Mouse (Mus musculus) hindbrain, embryonic 13.5 days (tissue): Measurements from ENCODE around the gene Msh3. TPM values are rescaled to one million over a fixed set of nuclear protein-coding genes. Genes with fewer than 3 reads are reported as not detected.
"Not testable (repeated sequence)": the region's sequence is repeated elsewhere in the genome, so short reads cannot be mapped to it uniquely, and the experiment has no call there.

ENCODE experiments used
- ATAC-seq: fragments of 200-750 bp; cut with Nextera tagmentation; 2 replicates; pipeline ENCODE4 v1.8.0; 2017; ENCODE audit warnings: moderate TSS enrichment; ENCODE audit not compliant: low FRiP score
- H3K27ac ChIP-seq: fragments of 300-500 bp; sonication (generic); 2 replicates; pipeline ENCODE4 v1.5.1; 2015; ENCODE audit warnings: inconsistent platforms, mild to moderate bottlenecking, moderate library complexity
- H3K27me3 ChIP-seq: fragments of 300-500 bp; sonication (generic); 2 replicates; pipeline ENCODE4 v1.6.1; 2015; ENCODE audit warnings: mild to moderate bottlenecking, inconsistent platforms
- H3K36me3 ChIP-seq: fragments of 300-500 bp; sonication (generic); 2 replicates; pipeline ENCODE4 v1.6.1; 2015; ENCODE audit warnings: mild to moderate bottlenecking, inconsistent platforms
- H3K4me1 ChIP-seq: fragments of 300-500 bp; sonication (generic); replicated peaks from 2 replicates; pipeline ENCODE4 v1.6.1; 2015; ENCODE audit warnings: inconsistent platforms
- H3K4me2 ChIP-seq: fragments of 300-500 bp; sonication (generic); 2 replicates; pipeline ENCODE4 v1.6.1; 2015; ENCODE audit warnings: inconsistent platforms, mild to moderate bottlenecking, moderate library complexity
- H3K4me3 ChIP-seq: fragments of 300-500 bp; sonication (generic); 2 replicates; pipeline ENCODE4 v1.5.1; 2015; ENCODE audit warnings: mild to moderate bottlenecking, inconsistent platforms
- H3K9ac ChIP-seq: fragments of 300-500 bp; sonication (generic); 2 replicates; pipeline ENCODE4 v1.6.1; 2015; ENCODE audit warnings: mild to moderate bottlenecking, inconsistent platforms
- H3K9me3 ChIP-seq: fragments of 300-500 bp; sonication (generic); 2 replicates; pipeline ENCODE4 v1.6.1; 2016; ENCODE audit warnings: inconsistent platforms
- WGBS: fragments of 180-500 bp; shearing (Covaris S2); methylation state at CpG from one replicate; pipeline ENCODE4 v1.1.7; 2015; 5-methylcytosine and 5-hydroxymethylcytosine counted together
- polyA plus RNA-seq: library from polyadenylated mRNA; unstranded; fragments of >200 nt; fragmentation: Nextera tagmentation; extraction: Ambion mirVana; gene quantifications from 2 replicates; pipeline ENCODE4 v1.2.1, GENCODE M21; 2015

Msh3 gene
- polyA plus RNA-seq, 1 experiment from 2014 or later: 27.1 TPM

GRCm38 (mm10) chr13:92232076-92232938 lies 122.5 kb downstream of the Msh3 start:
- no peaks in the 10 kb centered on the region for H3K9me3 ChIP-seq
- H3K4me1 ChIP-seq: no peaks in the 10 kb centered on the region
- H3K27ac ChIP-seq: no peak overlapping the region
- H3K4me3 ChIP-seq: no peak overlapping the region
- H3K27me3 ChIP-seq: no peaks in the 10 kb centered on the region
- no peak overlapping the region for H3K9ac ChIP-seq
- WGBS: 87% methylated on average over 9 of the region's 9 CpGs
- no peak overlapping the region for H3K4me2 ChIP-seq
- 0 out of 2 replicates have a peak, but pooled peaks have one; percentile 54 for ATAC-seq
- H3K36me3 ChIP-seq: peaks cover 11% of the 10 kb centered on the region

GRCm38 (mm10) chr13:92228037-92228436 lies 126.8 kb downstream of the Msh3 start:
- WGBS: 80% methylated on average over 1 of the region's 1 CpGs
- Histone ChIP-seq H3K27ac (no peak overlapping the region), H3K4me1 (no peaks in the 10 kb centered on the region), H3K36me3 (no peaks in the 10 kb centered on the region; the same call in 1 of the 2 replicates), H3K9me3 (no peaks in the 10 kb centered on the region), H3K4me2 (no peak overlapping the region), H3K9ac (no peak overlapping the region), H3K4me3 (no peak overlapping the region), H3K27me3 (no peaks in the 10 kb centered on the region)
- ATAC-seq: no peak

GRCm38 (mm10) chr13:92223567-92223966 lies 131.2 kb downstream of the Msh3 start:
- Histone ChIP-seq H3K4me3 (no peak overlapping the region), H3K27ac (no peak overlapping the region), H3K27me3 (no peaks in the 10 kb centered on the region), H3K36me3 (peaks cover 22% of the 10 kb centered on the region), H3K9me3 (no peaks in the 10 kb centered on the region), H3K4me2 (no peak overlapping the region), H3K4me1 (no peaks in the 10 kb centered on the region), H3K9ac (no peak overlapping the region)
- no peak for ATAC-seq
- 98% methylated on average over 3 of the region's 3 CpGs for WGBS

- no peak overlapping the region for H3K27ac ChIP-seq
- no peak overlapping the region for H3K4me2 ChIP-seq
- H3K27me3 ChIP-seq: no peaks in the 10 kb centered on the region
- no peaks in the 10 kb centered on the region for H3K9me3 ChIP-seq
- 94% methylated on average over 5 of the region's 5 CpGs for WGBS
- no peak for ATAC-seq
- H3K4me1 ChIP-seq: no peaks in the 10 kb centered on the region
- no peak overlapping the region for H3K9ac ChIP-seq
- no peak overlapping the region for H3K4me3 ChIP-seq
- peaks cover 22% of the 10 kb centered on the region for H3K36me3 ChIP-seq
Observed at GRCm38 (mm10) chr13:92222763-92223162, 132.0 kb downstream of the Msh3 start.

- Histone ChIP-seq H3K4me1 (no peaks in the 10 kb centered on the region), H3K27ac (no peak overlapping the region), H3K4me2 (no peak overlapping the region), H3K9ac (no peak overlapping the region), H3K9me3 (no peaks in the 10 kb centered on the region), H3K27me3 (no peaks in the 10 kb centered on the region), H3K4me3 (no peak overlapping the region), H3K36me3 (peaks cover 25% of the 10 kb centered on the region)
- 89% methylated on average over 3 of the region's 3 CpGs for WGBS
- no peak for ATAC-seq
Observed at GRCm38 (mm10) chr13:92219774-92220173, 135.0 kb downstream of the Msh3 start.

GRCm38 (mm10) chr13:92217216-92217615 lies 137.6 kb downstream of the Msh3 start:
- H3K27me3 ChIP-seq: no peaks in the 10 kb centered on the region
- no peak overlapping the region for H3K4me2 ChIP-seq
- H3K36me3 ChIP-seq: peaks cover 35% of the 10 kb centered on the region
- H3K9ac ChIP-seq: no peak overlapping the region
- H3K4me1 ChIP-seq: no peaks in the 10 kb centered on the region
- H3K4me3 ChIP-seq: no peak overlapping the region
- H3K9me3 ChIP-seq: no peaks in the 10 kb centered on the region
- WGBS: 96% methylated on average over 9 of the region's 9 CpGs
- ATAC-seq: no peak
- no peak overlapping the region for H3K27ac ChIP-seq

GRCm38 (mm10) chr13:92196860-92197259 lies 157.9 kb downstream of the Msh3 start:
- H3K27me3 ChIP-seq: no peaks in the 10 kb centered on the region
- no peak overlapping the region for H3K4me3 ChIP-seq
- H3K9ac ChIP-seq: no peak overlapping the region
- no peaks in the 10 kb centered on the region for H3K36me3 ChIP-seq
- no peaks in the 10 kb centered on the region for H3K9me3 ChIP-seq
- no peaks in the 10 kb centered on the region for H3K4me1 ChIP-seq
- no peak overlapping the region for H3K27ac ChIP-seq
- 89% methylated on average over 2 of the region's 2 CpGs for WGBS
- no peak overlapping the region for H3K4me2 ChIP-seq
- no peak for ATAC-seq

- not testable (repeated sequence) for H3K4me3 ChIP-seq, H3K36me3 ChIP-seq, H3K27ac ChIP-seq, H3K9ac ChIP-seq, H3K9me3 ChIP-seq, ATAC-seq, H3K27me3 ChIP-seq, H3K4me2 ChIP-seq, H3K4me1 ChIP-seq
- 88% methylated on average over 5 of the region's 5 CpGs for WGBS
Observed at GRCm38 (mm10) chr13:92193806-92194205, 161.0 kb downstream of the Msh3 start.

- H3K4me1 ChIP-seq, H3K4me2 ChIP-seq, H3K27me3 ChIP-seq, H3K9ac ChIP-seq, H3K27ac ChIP-seq, H3K4me3 ChIP-seq, ATAC-seq, H3K36me3 ChIP-seq, H3K9me3 ChIP-seq: not testable (repeated sequence)
- 82% methylated on average over 8 of the region's 8 CpGs for WGBS
Observed at GRCm38 (mm10) chr13:92172686-92173085, 182.1 kb downstream of the Msh3 start.

Other genes with a start within 250 kb of the Msh3 start
- gene Rasgrf2, start 223.3 kb downstream of the Msh3 start, polyA plus RNA-seq: 2.4 and 2.5 TPM in 2 replicates
- gene Gm20379, start 49.0 kb downstream of the Msh3 start, polyA plus RNA-seq: 0.96 and 1.2 TPM in 2 replicates
- 5.8 and 6.1 TPM in 2 replicates for gene Dhfr, start 277 bp downstream of the Msh3 start, polyA plus RNA-seq
- gene Ankrd34b, start 70.9 kb upstream of the Msh3 start, polyA plus RNA-seq: 1.8 and 1.9 TPM in 2 replicates
- gene Fam151b, start 129.0 kb upstream of the Msh3 start, polyA plus RNA-seq: 0.17 and 0.27 TPM in 2 replicates
- 11.2 and 11.5 TPM in 2 replicates for gene Zfyve16, start 175.9 kb upstream of the Msh3 start, polyA plus RNA-seq
- gene Spz1, start 221.2 kb upstream of the Msh3 start, polyA plus RNA-seq: not detected in 2 replicates